Mouse (Mus musculus): ENCODE data around the gene Arnt.

Arnt gene

DNA sequence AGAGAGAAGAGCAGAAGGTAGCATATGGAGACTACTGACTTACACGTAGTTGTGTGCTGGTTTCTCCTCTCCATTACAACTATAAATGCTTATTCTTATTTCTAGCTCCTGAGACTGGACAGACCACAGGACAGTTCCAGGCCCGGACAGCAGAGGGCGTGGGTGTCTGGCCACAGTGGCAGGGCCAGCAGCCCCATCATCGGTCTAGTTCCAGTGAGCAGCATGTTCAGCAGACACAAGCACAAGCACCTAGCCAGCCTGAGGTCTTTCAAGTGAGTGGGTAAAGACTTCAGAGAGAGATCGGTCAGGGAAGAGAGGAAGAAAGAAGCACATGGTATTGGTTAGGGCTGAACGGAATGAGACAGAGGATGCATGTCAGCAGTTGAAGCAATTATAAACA is 60.2 kb downstream of the Arnt start:
- Histone ChIP-seq H3K4me3 (replicated peaks; ENCODE audit: low read length) (no peak overlapping the region), H3K36me3 (ENCODE audit: insufficient read depth, low read length) (peaks cover 69% of the 10 kb centered on the region), H3K27me3 (ENCODE audit: insufficient read depth, low read length) (no peaks in the 10 kb centered on the region), H3K9me3 (ENCODE audit: low read length) (no peaks in the 10 kb centered on the region), H3K4me1 (replicated peaks; ENCODE audit: low read depth, low read length) (no peaks in the 10 kb centered on the region)
- peak; percentile 9; the same call in 1 of the 2 replicates for TF ChIP-seq CTCF (conservative IDR thresholded peaks at IDR 0.05; ENCODE audit: low read length)
- no peak for TF ChIP-seq NANOG (IDR thresholded peaks at IDR 0.05; ENCODE audit: borderline replicate concordance, low read length)

GRCm38 (mm10) chr3:95498229-95498628 is 64.0 kb downstream of the Arnt start:
- Histone ChIP-seq H3K27me3 (ENCODE audit: insufficient read depth, low read length) (no peaks in the 10 kb centered on the region), H3K4me3 (replicated peaks; ENCODE audit: low read length) (no peak overlapping the region), H3K36me3 (ENCODE audit: insufficient read depth, low read length) (peaks cover 35% of the 10 kb centered on the region), H3K4me1 (replicated peaks; ENCODE audit: low read depth, low read length) (no peaks in the 10 kb centered on the region), H3K9me3 (ENCODE audit: low read length) (no peaks in the 10 kb centered on the region)
- TF ChIP-seq CTCF (conservative IDR thresholded peaks at IDR 0.05; ENCODE audit: low read length) (no peak), POU5F1 (IDR thresholded peaks at IDR 0.05; ENCODE audit: borderline replicate concordance, low read length) (no peak), NANOG (IDR thresholded peaks at IDR 0.05; ENCODE audit: borderline replicate concordance, low read length) (no peak)

- Histone ChIP-seq H3K4me1 (replicated peaks; ENCODE audit: low read depth, low read length) (no peaks in the 10 kb centered on the region), H3K4me3 (replicated peaks; ENCODE audit: low read length) (no peak within 1 kb of the TSS), H3K27me3 (ENCODE audit: insufficient read depth, low read length) (no peaks in the 10 kb centered on the region), H3K36me3 (ENCODE audit: insufficient read depth, low read length) (peaks cover 27% of the 10 kb centered on the region), H3K9me3 (ENCODE audit: low read length) (no peaks in the 10 kb centered on the region)
- no peak for TF ChIP-seq CTCF (conservative IDR thresholded peaks at IDR 0.05; ENCODE audit: low read length)
- TF ChIP-seq NANOG (IDR thresholded peaks at IDR 0.05; ENCODE audit: borderline replicate concordance, low read length), result no peak
- TF ChIP-seq POU5F1 (IDR thresholded peaks at IDR 0.05; ENCODE audit: borderline replicate concordance, low read length), result no peak
These were observed 64.8 kb downstream of the Arnt start, which contains the start of gene Ctsk for GRCm38 (mm10) chr3:95499024-95499423. Ctsk (plus strand) TSS chr3:95499256.

- Histone ChIP-seq H3K36me3 (ENCODE audit: insufficient read depth, low read length) (peaks cover 21% of the 10 kb centered on the region), H3K4me3 (replicated peaks; ENCODE audit: low read length) (no peak overlapping the region)
- no peak for TF ChIP-seq CTCF (conservative IDR thresholded peaks at IDR 0.05; ENCODE audit: low read length)
- no peak for TF ChIP-seq POU5F1 (IDR thresholded peaks at IDR 0.05; ENCODE audit: borderline replicate concordance, low read length)
- no peak for TF ChIP-seq NANOG (IDR thresholded peaks at IDR 0.05; ENCODE audit: borderline replicate concordance, low read length)
These were observed 65.4 kb downstream of the Arnt start for GRCm38 (mm10) chr3:95499496-95500140.

DNA sequence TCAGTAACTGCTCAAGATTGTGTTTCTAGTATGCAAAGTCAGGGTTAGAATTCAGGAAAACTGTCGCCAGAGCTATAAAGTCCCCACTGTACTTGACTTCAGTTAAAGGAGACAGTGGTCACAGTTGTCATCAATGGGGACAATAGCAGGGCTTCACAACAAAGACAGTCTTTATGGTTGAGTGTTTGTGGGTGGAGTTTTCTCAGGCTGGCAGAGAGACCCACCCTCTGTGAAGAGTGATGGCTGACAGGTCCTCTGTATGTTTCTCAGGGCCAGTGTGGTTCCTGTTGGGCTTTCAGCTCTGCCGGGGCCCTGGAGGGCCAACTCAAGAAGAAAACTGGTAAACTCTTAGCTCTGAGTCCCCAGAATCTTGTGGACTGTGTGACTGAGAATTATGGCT is 68.1 kb downstream of the Arnt start:
- no peak for TF ChIP-seq POU5F1 (IDR thresholded peaks at IDR 0.05; ENCODE audit: borderline replicate concordance, low read length)
- TF ChIP-seq NANOG (IDR thresholded peaks at IDR 0.05; ENCODE audit: borderline replicate concordance, low read length), result no peak
- no peak for TF ChIP-seq CTCF (conservative IDR thresholded peaks at IDR 0.05; ENCODE audit: low read length)

More at GRCm38 (mm10) chr3:95499496-95500140, 65.4 kb downstream of the Arnt start:
- Histone ChIP-seq H3K9me3 (ENCODE audit: low read length) (no peaks in the 10 kb centered on the region), H3K27me3 (ENCODE audit: insufficient read depth, low read length) (no peaks in the 10 kb centered on the region), H3K4me1 (replicated peaks; ENCODE audit: low read depth, low read length) (no peaks in the 10 kb centered on the region)

GRCm38 (mm10) chr3:95509348-95509747 is 75.2 kb downstream of the Arnt start:
- no peak for TF ChIP-seq CTCF (conservative IDR thresholded peaks at IDR 0.05; ENCODE audit: low read length)
- TF ChIP-seq NANOG (IDR thresholded peaks at IDR 0.05; ENCODE audit: borderline replicate concordance, low read length), result no peak
- TF ChIP-seq POU5F1 (IDR thresholded peaks at IDR 0.05; ENCODE audit: borderline replicate concordance, low read length), result no peak
- Histone ChIP-seq H3K4me3 (replicated peaks; ENCODE audit: low read length) (no peak overlapping the region), H3K4me1 (replicated peaks; ENCODE audit: low read depth, low read length) (0 out of 2 replicates have a peak, but pooled peaks cover 3% of the 10 kb centered on the region), H3K9me3 (ENCODE audit: low read length) (no peaks in the 10 kb centered on the region), H3K27me3 (ENCODE audit: insufficient read depth, low read length) (no peaks in the 10 kb centered on the region), H3K36me3 (ENCODE audit: insufficient read depth, low read length) (no peaks in the 10 kb centered on the region)

More for the DNA sequence above, 68.1 kb downstream of the Arnt start:
- Histone ChIP-seq H3K4me1 (replicated peaks; ENCODE audit: low read depth, low read length) (no peaks in the 10 kb centered on the region), H3K9me3 (ENCODE audit: low read length) (no peaks in the 10 kb centered on the region), H3K4me3 (replicated peaks; ENCODE audit: low read length) (no peak overlapping the region), H3K36me3 (ENCODE audit: insufficient read depth, low read length) (no peaks in the 10 kb centered on the region), H3K27me3 (ENCODE audit: insufficient read depth, low read length) (no peaks in the 10 kb centered on the region)

DNA sequence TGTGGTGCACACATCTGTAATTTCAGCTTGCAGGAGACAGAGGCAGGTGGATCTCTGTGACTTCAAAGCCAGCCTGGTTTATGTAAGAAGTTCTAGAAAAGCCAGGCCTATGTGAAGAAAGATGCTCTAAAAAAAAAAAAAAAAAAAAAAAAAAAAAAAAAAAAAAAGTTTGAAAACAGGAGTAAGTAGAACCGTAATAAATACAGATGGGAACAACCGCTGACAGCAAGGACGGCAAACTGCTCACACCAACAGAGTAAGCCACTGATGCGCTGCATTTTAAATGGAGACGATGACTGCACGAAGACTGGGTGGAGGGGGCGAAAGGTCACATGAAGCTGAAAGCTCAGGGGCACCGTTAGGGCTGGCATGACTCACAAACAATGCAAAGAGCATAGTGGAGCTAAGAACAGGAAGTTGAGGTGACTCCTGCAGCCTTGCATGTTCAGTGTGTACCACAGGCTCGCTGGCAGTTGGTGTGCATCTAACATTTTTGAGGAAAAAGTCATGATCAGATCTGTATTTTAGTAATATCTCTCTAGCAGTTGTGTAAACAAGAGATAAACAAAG is 77.5 kb downstream of the Arnt start:
- Histone ChIP-seq H3K9me3 (ENCODE audit: low read length) (no peaks in the 10 kb centered on the region), H3K27me3 (ENCODE audit: insufficient read depth, low read length) (no peaks in the 10 kb centered on the region), H3K4me3 (replicated peaks; ENCODE audit: low read length) (no peak overlapping the region), H3K4me1 (replicated peaks; ENCODE audit: low read depth, low read length) (0 out of 2 replicates have a peak, but pooled peaks cover 4% of the 10 kb centered on the region), H3K36me3 (ENCODE audit: insufficient read depth, low read length) (no peaks in the 10 kb centered on the region)
- no peak for TF ChIP-seq POU5F1 (IDR thresholded peaks at IDR 0.05; ENCODE audit: borderline replicate concordance, low read length)
- TF ChIP-seq NANOG (IDR thresholded peaks at IDR 0.05; ENCODE audit: borderline replicate concordance, low read length), result no peak
- TF ChIP-seq CTCF (conservative IDR thresholded peaks at IDR 0.05; ENCODE audit: low read length), result no peak

DNA sequence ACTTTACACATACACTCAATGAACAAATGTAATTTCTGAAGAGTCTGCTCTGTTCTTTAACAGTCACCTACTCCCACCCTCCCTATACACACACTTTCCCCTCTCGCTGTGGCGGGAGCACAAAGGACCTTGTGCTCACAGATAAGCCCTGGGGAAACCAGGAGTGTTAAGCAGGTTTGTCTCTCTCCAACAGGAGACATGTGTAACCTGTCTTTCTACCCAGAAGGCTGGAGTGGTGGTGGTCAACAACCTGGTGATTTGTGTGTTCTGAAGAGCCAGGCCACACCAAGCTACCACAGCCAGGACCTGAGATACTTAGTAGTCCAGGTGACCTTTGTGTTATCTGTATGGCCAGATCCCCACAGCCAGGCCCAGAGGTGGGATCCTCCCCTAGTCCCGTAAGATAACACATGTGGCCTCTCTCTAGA is 82.4 kb downstream of the Arnt start:
- TF ChIP-seq CTCF (conservative IDR thresholded peaks at IDR 0.05; ENCODE audit: low read length) (no peak), NANOG (IDR thresholded peaks at IDR 0.05; ENCODE audit: borderline replicate concordance, low read length) (no peak)
- H3K4me1 ChIP-seq (replicated peaks; ENCODE audit: low read depth, low read length), result peaks cover 33% of the 10 kb centered on the region

More for the DNA sequence above, 82.4 kb downstream of the Arnt start:
- H3K36me3 ChIP-seq (ENCODE audit: insufficient read depth, low read length), result no peaks in the 10 kb centered on the region
- no peaks in the 10 kb centered on the region for H3K27me3 ChIP-seq (ENCODE audit: insufficient read depth, low read length)
- H3K9me3 ChIP-seq (ENCODE audit: low read length), result no peaks in the 10 kb centered on the region
- no peak overlapping the region for H3K4me3 ChIP-seq (replicated peaks; ENCODE audit: low read length)

All from E14TG2a.4 (cell line).